Mouse (Mus musculus) urinary bladder, postnatal 14 days (tissue): ENCODE results near the gene Yap1.
A peak's percentile ranks its signal among the peaks of the same experiment; 100 is the strongest.

ENCODE experiments used
- DNase-seq: peaks from one replicate; pipeline ENCODE4 v3.0.0; 2021; ENCODE audit warnings: low spot score

Gene Yap1

DNA sequence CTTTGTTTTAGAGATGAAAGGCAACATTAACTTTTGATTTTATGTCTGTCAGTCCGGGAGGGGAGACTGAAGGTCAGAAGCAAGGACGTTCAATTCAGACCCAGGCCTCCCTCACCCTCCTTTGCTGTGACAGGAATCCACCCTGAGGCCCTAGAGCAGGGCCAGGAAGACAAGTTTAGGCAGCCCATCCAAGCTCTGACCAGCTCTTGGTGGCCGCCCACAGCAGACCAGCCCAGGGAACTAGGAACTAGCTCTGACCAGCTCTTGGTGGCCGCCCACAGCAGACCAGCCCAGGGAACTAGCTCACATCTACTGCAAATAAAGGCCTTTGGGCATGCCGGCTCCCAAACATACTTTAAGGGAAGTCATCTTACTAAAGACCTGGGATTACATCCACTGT is 26.8 kb downstream of the Yap1 start:
- DNase-seq, result no peak

DNA sequence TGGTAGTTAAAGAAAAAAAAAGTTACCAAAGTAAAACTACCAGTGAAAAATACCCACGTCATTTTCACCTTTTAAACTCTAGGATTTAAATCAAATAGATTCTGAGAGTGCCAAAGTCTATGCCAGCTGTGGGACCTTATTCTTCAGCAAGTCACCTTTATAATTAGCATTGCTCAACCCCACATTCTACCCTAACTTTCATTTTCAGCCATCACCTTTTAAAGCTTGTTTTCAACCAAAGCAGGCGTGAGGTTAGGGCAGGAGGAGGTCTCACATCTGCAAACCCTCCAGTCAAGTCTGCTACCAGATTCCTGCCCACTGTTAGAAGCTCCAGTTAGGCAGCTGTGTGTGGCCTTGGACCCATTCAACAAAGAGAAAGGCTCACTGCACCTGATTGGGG is 32.4 kb downstream of the Yap1 start:
- no peak for DNase-seq

- DNase-seq, result no peak
Observed at GRCm38 (mm10) chr9:7967980-7968379, 36.4 kb downstream of the Yap1 start.

- no peak for DNase-seq
Observed at GRCm38 (mm10) chr9:7965590-7965989, 38.8 kb downstream of the Yap1 start.

DNA sequence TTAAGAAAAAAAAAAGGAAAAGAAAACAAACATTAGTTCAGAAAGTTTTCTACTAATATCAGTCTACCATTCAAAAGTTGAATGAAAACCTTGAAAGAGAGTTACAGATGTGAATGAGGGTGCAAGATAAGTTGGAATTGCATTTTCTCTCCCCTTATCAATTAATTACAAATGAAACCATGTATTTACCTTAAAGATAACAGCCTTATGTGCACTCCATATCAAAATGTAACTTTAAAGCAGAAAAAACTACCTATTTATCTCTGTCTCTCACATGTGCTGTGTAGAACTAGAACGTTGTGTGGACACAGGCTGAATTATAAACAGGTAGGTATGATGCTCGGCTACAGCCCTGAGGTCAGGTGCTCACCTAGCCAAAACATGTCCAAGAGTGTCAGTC is 40.5 kb downstream of the Yap1 start:
- DNase-seq, result no peak

DNA sequence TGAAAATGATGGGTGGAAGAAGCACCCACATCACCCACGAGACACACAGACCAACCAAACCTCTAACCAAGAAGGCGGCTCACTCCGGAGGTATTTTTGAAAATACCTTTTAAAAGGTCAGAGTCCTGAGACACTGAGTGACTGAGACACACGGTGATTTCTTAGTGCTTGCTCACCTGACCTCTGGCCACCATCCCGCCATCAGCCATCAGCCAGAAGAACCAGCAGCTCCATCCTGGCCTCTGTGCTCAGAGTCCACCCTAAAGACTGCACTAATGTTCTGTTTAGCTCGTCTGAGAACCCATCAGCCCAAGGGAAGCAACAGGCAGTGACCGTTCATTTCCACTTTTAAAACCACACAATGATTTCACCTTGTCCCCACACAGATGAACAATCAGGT is 41.5 kb downstream of the Yap1 start:
- DNase-seq, result no peak

GRCm38 (mm10) chr9:7961366-7962160 is 42.8 kb downstream of the Yap1 start:
- DNase-seq, result peak; percentile 49

DNA sequence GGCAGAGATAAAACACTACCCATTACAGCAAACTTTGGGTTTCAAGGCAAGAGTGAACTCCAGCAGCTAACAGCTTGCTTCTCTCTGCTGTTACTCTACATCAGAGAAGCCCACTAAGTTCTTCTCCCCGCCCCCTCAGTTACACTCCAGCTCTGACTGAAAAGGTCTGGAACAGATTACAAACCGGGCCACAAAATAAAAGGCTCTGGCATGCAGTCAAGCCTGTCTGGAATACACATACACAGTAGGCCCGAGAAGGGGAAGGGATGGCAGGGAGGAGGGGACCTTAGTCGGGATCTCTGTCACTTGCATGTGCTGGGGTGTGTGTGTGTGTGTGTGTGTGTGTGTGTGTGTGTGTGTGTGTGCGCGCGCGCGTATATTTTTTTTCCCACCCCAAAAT is 44.0 kb downstream of the Yap1 start:
- DNase-seq, result peak; percentile 63

- DNase-seq, result no peak
Observed at GRCm38 (mm10) chr9:7959301-7959700, 45.1 kb downstream of the Yap1 start.

DNA sequence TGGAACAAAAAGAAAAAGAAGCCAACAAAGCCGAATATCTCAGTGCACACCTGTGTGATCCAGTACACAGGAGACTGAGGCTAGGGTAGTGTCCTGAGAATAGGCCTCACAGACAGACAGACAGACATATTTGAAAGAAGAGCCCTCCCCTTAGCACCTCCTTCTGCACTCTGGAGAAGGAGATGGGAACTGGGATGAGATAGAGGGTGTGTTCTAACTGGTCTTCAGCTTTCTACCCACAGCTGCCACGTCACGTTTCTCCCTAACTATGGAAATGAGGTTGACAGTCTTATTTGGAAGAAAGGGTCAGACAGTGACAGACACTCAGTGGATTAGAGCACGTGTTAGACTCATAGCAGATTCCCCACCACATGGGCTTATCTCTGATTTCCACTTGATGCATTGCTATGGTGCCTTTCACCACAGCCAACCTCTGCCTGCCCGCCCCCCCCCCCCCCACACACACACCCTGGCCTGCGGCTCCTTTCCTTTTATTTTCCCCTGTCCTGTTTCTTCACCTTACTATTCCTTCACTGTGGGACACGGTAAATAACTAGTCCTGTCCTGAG is 46.3 kb downstream of the Yap1 start:
- DNase-seq, result no peak

GRCm38 (mm10) chr9:7957407-7957806 is 47.0 kb downstream of the Yap1 start:
- DNase-seq, result no peak

DNA sequence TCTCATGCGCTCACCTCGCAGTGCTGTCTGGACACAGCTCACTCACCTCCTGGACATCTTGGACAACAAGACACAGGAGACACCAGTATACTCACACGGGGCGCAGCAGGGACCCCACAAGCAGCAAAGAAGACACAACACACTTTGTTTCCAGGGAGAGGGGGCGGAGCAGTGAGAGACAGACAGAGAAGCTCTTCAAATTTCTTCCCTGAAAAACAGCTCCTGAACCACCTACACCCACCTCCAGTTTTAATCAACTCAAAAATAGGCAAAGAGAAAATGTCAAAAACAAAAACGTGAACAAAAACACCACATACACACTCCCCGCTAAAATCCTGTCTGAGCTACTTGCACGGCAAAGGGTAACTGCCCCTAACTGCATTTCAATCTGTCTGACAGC is 48.0 kb downstream of the Yap1 start:
- no peak for DNase-seq

DNA sequence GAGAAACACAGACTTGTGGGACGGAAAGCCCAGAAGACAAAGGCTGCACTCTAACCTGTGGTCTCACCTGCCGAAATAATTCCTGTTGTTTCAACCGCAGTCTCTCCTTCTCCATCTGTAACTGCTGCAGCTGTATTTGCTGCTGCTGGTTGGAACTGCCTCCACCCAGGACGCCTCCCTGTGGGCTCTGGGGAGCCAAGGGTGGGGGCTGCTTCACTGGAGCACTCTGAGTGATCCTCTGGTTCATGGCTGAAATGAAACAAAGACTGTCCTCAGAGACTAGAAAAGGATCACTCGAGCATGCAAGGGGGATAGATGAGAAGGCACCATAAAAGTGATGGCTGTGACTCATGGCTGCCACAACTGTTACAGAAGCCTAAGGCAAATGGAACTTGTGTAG is 51.5 kb downstream of the Yap1 start:
- DNase-seq, result no peak

- DNase-seq, result no peak
Observed at GRCm38 (mm10) chr9:7950211-7950644, 54.2 kb downstream of the Yap1 start.

DNA sequence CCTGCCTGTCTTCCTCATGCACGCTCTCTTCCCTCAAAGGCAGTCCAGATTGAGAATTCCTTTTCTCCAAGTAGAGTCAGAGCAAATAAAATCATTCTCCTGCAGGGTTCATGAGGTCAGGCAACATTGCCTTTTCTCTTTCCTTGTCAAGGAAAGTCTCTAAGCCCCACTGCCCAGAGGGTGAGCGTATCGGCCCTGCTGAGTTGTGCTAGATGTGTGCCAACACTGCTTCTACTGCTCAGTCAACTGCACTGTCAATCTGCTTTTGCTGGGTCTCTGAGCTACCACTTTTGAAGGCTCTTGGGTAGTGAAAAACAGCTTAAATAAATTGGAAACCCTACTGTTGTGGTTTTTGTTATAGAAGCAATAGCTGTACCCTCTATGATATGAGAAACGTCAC is 56.5 kb downstream of the Yap1 start:
- DNase-seq, result no peak

DNA sequence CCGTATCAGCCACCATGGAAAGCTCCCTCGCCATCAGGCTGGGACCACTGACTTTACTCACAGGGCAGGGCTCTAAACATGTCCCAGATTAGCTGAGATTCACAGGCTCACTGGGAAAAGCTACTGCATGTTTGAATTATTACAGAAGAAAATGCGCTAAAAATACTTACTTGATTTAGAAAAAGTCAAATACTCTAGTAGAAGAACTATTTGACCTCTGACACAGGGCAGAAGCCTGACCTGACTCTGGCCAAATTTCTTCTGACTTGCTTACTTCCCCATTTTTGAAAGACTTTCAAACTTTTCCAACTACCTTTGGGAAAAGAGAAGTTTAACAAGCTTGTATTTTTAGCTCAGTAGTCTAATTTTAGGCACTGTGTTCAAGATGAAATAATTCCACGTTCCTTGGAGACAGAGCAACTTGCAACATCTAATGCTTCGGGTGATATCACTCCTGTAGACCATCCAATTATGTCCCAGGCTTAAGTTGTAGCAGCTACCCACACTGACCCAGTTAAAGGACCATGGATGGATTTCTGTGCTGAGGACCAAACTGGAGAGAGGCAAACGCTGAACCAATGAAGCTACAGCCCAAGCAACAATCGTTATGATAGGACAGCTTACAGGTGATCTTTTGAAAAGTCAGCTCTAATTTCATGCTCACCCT is 60.5 kb downstream of the Yap1 start:
- DNase-seq, result no peak

DNA sequence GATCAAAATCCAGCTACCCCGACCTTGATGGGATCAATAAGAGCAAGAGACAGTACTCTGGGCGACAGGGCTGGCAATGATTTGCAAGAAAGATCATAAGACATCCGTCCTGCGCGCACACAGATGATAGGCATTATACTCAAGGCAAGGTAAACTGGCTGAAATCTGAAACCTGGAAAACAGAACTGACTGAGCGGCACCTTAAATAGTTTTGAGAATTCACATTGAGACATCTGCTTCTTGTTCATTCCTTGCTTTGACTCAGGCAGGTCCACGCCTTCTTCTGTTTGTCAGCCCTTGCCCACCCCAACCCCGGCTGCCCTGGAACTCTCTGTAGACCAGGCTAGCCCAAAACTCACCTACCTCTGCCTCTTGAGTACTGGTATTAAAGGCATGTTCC is 61.7 kb downstream of the Yap1 start:
- DNase-seq, result no peak

GRCm38 (mm10) chr9:7940075-7940474 is 64.3 kb downstream of the Yap1 start:
- DNase-seq, result no peak

- no peak for DNase-seq
Observed at GRCm38 (mm10) chr9:7934419-7934818, 70.0 kb downstream of the Yap1 start.

GRCm38 (mm10) chr9:7929552-7929951 is 74.8 kb downstream of the Yap1 start:
- DNase-seq, result no peak

DNA sequence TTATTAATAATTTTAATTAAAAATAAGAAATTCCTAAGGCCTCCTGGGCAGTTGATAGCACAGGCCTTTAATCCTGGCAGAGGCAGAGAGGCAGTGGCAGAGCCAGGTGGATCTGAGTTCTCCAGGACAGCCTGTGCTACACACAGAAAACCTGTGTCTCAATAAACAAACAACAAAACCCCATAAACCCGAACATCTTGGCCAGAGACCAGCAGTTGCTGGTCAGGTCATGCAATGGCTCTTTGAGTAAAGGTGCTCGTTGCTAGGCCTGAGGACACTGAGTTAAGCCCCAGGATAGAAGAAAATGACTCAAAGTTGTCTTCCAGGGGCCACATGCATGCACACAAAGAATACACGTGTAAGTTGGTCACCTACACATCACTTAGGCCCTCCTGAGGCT is 75.5 kb downstream of the Yap1 start:
- DNase-seq, result no peak

- DNase-seq, result no peak
Observed at GRCm38 (mm10) chr9:7928207-7928793, 76.1 kb downstream of the Yap1 start.

DNA sequence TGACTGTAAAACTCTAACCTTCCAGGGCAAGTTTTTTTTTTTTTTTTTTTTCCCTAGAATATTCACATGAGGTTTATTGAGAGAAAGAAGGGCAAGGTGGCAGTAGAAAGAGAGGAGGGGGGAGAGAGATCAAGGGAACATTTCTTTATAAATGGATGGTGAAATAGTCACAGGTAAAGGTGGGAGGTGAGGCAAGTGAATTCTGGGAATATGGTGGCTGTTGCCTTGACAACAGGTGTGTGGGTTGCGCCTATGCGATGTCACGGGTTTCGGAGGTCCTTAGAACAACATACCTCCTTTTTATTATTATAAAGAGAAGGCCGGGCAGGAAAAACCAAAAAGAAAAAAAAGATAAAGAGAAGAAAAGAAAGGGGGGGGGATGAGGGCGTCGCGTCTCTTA is 89.5 kb downstream of the Yap1 start:
- DNase-seq, result no peak
